10 mouse cellular contexts compared by ENCODE assay signal in the genomic region with DNA sequence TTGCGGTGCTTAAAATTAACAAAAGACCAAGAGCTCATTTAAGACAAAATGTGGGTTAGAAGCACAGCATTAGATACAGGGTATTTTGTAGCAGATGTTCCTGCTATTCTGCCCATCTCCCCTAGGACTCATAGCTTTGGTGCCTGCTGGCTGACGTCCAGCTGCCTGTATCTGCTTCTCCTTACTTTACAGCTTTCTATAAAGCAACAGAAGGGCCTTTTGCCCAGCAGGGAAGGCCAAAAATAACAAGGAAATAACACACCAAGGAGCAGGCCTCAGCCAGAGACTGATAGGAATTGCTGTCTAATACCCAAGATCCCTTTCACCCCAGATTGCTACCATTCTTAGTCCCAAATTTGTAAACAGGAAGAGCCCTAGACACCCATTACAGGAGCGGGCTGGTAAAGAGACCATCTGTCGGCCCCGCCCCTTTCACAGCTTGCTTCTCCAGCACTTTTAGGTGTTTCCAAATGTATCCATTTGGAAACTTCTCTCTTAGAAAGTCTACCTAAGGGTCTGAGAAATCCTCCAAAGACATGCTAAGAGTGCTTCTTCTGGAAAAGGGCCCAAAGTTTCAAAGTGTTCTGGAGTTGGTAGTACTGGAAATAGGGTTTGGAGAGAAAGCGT.
DNase-seq lines count a peak whose midpoint lies in the region; ATAC-seq and TF ChIP-seq lines count a peak whose summit lies in the region.
"Had no signal": no experiment of that assay in that cellular context is flagged by ENCODE, and none has a peak within 500 bp of the region (broad histone marks: within the 10 kb centered on the region; RNA-seq: fewer than 3 reads in every experiment).

No protein-coding gene starts in this region.

- no peak overlapping the region for H3K9ac ChIP-seq in embryonic facial prominence, embryonic 14.5 days (ENCODE audit: low read depth, low read length)
- no peak overlapping the region for H3K9ac ChIP-seq in liver, embryonic 12.5 days
- H3K9ac ChIP-seq: embryonic facial prominence, embryonic 12.5 days had no signal

- H3K4me3 ChIP-seq in embryonic facial prominence, embryonic 14.5 days (ENCODE audit: low read depth, low read length): no peak overlapping the region
- no peak overlapping the region for H3K4me3 ChIP-seq in embryonic facial prominence, embryonic 10.5 days
- H3K4me3 ChIP-seq in layer of hippocampus, adult 2 months: no peak overlapping the region
- no peak overlapping the region for H3K4me3 ChIP-seq in liver, embryonic 12.5 days
- H3K4me3 ChIP-seq: embryonic facial prominence, embryonic 12.5 days had no signal

- H3K4me1 ChIP-seq in embryonic facial prominence, embryonic 14.5 days (ENCODE audit: control insufficient read depth, insufficient read depth, low read length): peaks cover 3% of the 10 kb centered on the region; the same call in 1 of the 2 replicates
- peaks cover 8% of the 10 kb centered on the region; the same call in 1 of the 2 replicates for H3K4me1 ChIP-seq in embryonic facial prominence, embryonic 10.5 days
- no peaks in the 10 kb centered on the region for H3K4me1 ChIP-seq in liver, embryonic 12.5 days

- no peaks in the 10 kb centered on the region for H3K27me3 ChIP-seq in embryonic facial prominence, embryonic 14.5 days (replicated peaks; ENCODE audit: control insufficient read depth, insufficient read depth, low read length)
- H3K27me3 ChIP-seq in embryonic facial prominence, embryonic 10.5 days (replicated peaks; ENCODE audit: low read depth, poor library complexity, severe bottlenecking): no peaks in the 10 kb centered on the region
- H3K27me3 ChIP-seq in liver, embryonic 12.5 days (replicated peaks): no peaks in the 10 kb centered on the region
- H3K27me3 ChIP-seq: embryonic facial prominence, embryonic 12.5 days had no signal

- ATAC-seq in embryonic facial prominence, embryonic 14.5 days (ENCODE audit: low read depth): no peak
- no peak for ATAC-seq in liver, embryonic 12.5 days

- H3K9me3 ChIP-seq in embryonic facial prominence, embryonic 14.5 days (ENCODE audit: control insufficient read depth, low read length): no peaks in the 10 kb centered on the region
- no peaks in the 10 kb centered on the region for H3K9me3 ChIP-seq in embryonic facial prominence, embryonic 10.5 days
- no peaks in the 10 kb centered on the region for H3K9me3 ChIP-seq in liver, embryonic 12.5 days (replicated peaks)
- H3K9me3 ChIP-seq: embryonic facial prominence, embryonic 12.5 days had no signal

- 69% methylated on average over 6 of the region's 6 CpGs for WGBS in embryonic facial prominence, embryonic 14.5 days
- WGBS in embryonic facial prominence, embryonic 10.5 days: 85% methylated on average over 6 of the region's 6 CpGs
- 78% methylated on average over 6 of the region's 6 CpGs for WGBS in liver, embryonic 12.5 days (ENCODE audit: insufficient replicate concordance)

- DNase-seq in embryonic facial prominence, embryonic 14.5 days (ENCODE audit: low spot score): peak; percentile 53
- DNase-seq in embryonic facial prominence, embryonic 10.5 days (ENCODE audit: low spot score): no peak
- no peak for DNase-seq in layer of hippocampus, adult 2 months (ENCODE audit: low spot score in 2 of 2)
- no peak for DNase-seq in layer of hippocampus, adult 9-10 months (ENCODE audit: low spot score)
- peak; percentile 76 for DNase-seq in NIH3T3 (ENCODE audit: low read depth)
- peak; percentile 21 to 46 for DNase-seq in left cerebral cortex, postnatal 10 days (ENCODE audit: extremely low spot score in 1 of 2, low spot score in 2 of 2)
- no peak for DNase-seq in thymus, postnatal 36 days
- DNase-seq: spleen, adult 18-20 months had no signal

- H3K4me2 ChIP-seq in embryonic facial prominence, embryonic 14.5 days (ENCODE audit: low read depth, low read length): no peak overlapping the region
- no peak overlapping the region for H3K4me2 ChIP-seq in liver, embryonic 12.5 days
- H3K4me2 ChIP-seq: embryonic facial prominence, embryonic 12.5 days had no signal

- peak; percentile 35 for TF ChIP-seq CTCF in layer of hippocampus, adult 2 months (conservative IDR thresholded peaks at IDR 0.05)

- no peak overlapping the region for H3K27ac ChIP-seq in embryonic facial prominence, embryonic 14.5 days (replicated peaks; ENCODE audit: low read depth, low read length)
- H3K27ac ChIP-seq in embryonic facial prominence, embryonic 10.5 days (replicated peaks): no peak overlapping the region
- H3K27ac ChIP-seq in layer of hippocampus, adult 2 months: no peak overlapping the region
- H3K27ac ChIP-seq in liver, embryonic 12.5 days: no peak overlapping the region
- H3K27ac ChIP-seq: embryonic facial prominence, embryonic 12.5 days had no signal

- intact Hi-C loops in left cerebral cortex, postnatal 10 days (cut with DNase I): no loop called here

- H3K36me3 ChIP-seq in embryonic facial prominence, embryonic 14.5 days (ENCODE audit: control insufficient read depth, insufficient read depth, low read length): no peaks in the 10 kb centered on the region
- no peaks in the 10 kb centered on the region for H3K36me3 ChIP-seq in embryonic facial prominence, embryonic 10.5 days (replicated peaks)
- H3K36me3 ChIP-seq in liver, embryonic 12.5 days: no peaks in the 10 kb centered on the region
- H3K36me3 ChIP-seq: embryonic facial prominence, embryonic 12.5 days had no signal

Comparison
In these comparisons a context has a peak if more than half of its experiments do, and no peak if none do; other contexts are left out.
1. DNase-seq: peak in embryonic facial prominence, embryonic 14.5 days (single experiment), NIH3T3 (single experiment) and left cerebral cortex, postnatal 10 days (2 of 2); none in embryonic facial prominence, embryonic 10.5 days (single experiment), layer of hippocampus, adult 2 months (0 of 2), layer of hippocampus, adult 9-10 months (single experiment) and thymus, postnatal 36 days (0 of 2).